Mouse (Mus musculus): ENCODE measurements at regions not wholly inside any gene's neighbourhood (a gene's known extent, or its start where the extent isn't known, plus 50 kb on each side); places are given as distances from the start of the nearest gene placed in this dataset.
"Not testable (repeated sequence)": the region's sequence is repeated elsewhere in the genome, so short reads cannot be mapped to it uniquely, and the experiment has no call there.

DNA sequence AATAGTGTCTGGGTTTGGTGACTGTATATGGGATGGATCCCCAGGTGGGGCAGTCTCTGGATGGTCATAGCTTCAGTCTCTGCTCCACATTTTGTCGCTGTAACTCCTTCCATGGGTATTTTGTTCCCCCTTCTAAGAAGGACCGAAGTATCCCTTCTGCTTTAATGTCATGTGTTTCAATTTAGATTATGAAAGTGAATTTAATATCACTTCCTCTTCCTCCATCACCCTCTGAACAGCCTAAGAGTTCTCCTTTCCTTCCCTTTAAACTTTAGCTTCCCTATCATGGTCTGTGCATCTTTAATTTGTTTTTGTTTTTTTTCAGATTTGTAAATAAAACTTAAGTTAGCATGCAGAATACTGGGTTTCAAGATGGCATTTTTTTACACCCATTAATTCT lies 211.0 kb upstream of the Phyhipl start:
- no peak for DNase-seq (ENCODE audit: low spot score in 2 of 2)

- no peak for DNase-seq (ENCODE audit: low spot score in 2 of 2)
These were observed 208.9 kb upstream of the Phyhipl start for GRCm38 (mm10) chr10:70864650-70865049.

DNA sequence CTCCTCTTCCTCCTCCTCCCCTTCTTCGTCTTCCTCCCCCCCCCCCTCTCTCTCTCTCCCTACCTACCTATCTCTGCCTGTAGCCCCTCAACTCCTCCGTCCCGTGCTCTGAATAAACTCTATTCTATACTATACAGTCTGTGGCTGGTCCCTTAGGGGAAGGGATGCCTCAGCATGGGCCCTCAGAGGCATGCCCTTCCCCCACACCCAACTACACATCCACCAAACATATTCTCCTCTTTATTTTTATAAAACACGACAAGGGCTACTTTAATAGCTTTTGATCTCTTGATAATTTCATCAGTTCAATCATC lies 206.2 kb upstream of the Phyhipl start:
- DNase-seq (ENCODE audit: low spot score in 2 of 2), result peak in 1 of 2 experiments; percentile 1

GRCm38 (mm10) chr10:70861131-70862021 lies 205.6 kb upstream of the Phyhipl start:
- peak in 1 of 2 experiments; percentile 58 for DNase-seq (ENCODE audit: low spot score in 2 of 2)

- no peak for DNase-seq (ENCODE audit: low spot score in 2 of 2)
These were observed 201.5 kb upstream of the Phyhipl start for GRCm38 (mm10) chr10:70857155-70857820.

- DNase-seq (ENCODE audit: low spot score in 2 of 2), result peak in 1 of 2 experiments; percentile 46
These were observed 200.2 kb upstream of the Phyhipl start for GRCm38 (mm10) chr10:70855948-70856347.

DNA sequence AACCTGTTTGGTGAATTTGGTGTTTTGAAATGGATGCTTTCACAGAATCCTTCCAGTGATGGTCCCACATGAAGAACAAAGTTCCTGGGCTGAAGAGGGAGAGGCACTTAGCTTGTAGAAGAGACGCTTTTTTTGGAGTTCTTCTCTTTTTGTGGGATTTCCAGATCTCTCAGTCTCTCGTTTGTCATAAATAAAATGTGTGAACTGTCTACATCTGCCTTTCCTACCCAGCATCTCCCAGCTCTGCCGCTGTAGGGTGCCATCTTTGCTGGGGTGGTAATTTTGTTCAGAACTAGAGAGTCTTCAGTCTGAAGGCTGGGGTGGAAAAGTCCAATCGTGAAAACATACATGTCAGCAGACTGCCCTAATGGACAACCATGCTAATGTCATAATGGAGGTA lies 197.8 kb upstream of the Phyhipl start:
- DNase-seq (ENCODE audit: low spot score in 2 of 2), result no peak

- no peak for DNase-seq (ENCODE audit: low spot score in 2 of 2)
These were observed 192.4 kb upstream of the Phyhipl start for GRCm38 (mm10) chr10:70848141-70848540.

- no peak for DNase-seq (ENCODE audit: low spot score in 2 of 2)
These were observed 191.6 kb upstream of the Phyhipl start for GRCm38 (mm10) chr10:70847341-70847882.

DNA sequence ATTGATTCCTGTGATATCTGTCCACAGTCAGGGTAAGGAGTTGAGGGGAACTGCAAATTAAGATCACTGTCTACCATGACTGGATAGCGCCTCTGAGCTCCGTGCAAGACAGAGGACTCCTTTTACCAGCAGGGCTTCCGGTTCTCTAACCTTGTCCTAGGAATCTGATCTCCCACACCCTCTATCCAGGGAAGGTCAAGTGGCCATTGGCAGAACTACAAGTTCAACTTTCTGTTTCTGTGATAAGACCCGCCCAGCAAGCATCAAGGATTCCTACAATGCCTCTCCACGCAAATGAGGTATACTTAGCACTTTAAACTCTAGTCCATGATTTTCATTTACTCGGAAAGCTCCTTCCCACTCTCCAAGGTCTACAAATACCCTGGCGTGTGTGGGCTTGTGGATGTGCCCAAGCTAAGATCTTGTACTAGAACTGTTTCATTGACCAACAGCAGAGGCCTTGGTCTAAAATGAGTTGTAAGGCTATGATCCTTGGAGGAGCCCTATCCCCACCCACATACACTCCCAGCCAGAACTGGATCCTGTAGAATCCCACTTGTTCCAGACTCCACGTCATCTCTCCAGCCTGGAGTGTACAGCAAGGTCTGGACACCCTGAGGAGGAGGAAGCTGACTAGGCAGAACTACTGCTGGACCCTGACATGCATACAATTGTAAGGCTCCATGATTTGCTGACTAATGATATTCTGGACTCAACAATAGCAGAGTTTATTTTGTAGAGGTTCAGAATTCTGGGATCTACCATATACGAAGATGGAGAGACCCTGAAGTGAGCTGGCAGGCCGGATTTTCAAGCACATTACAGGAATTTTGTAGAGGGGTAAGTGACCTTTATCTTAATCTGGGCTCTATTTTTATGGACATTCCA lies 190.8 kb upstream of the Phyhipl start:
- DNase-seq (ENCODE audit: low spot score in 2 of 2), result no peak

DNA sequence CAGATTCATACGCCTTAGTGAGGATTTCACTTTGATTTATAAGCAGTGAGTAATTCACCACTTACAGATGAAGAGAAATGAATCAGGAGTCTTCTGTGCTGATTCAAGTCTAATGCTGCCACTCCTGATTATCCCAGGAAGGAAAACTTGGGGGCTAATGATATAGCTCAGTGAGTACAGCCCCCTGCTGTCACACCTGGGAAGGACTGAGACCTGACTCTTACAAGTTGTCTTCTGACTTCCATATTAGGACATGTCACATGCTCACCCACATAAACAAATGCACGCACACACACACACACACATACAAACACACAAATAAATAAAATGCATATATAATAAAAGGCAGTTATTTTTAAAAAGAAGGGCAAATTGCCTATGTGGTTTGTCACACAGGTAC lies 188.1 kb upstream of the Phyhipl start:
- no peak for DNase-seq (ENCODE audit: low spot score in 2 of 2)

GRCm38 (mm10) chr10:70842176-70842838 lies 186.5 kb upstream of the Phyhipl start:
- DNase-seq (ENCODE audit: low spot score in 2 of 2), result no peak

DNA sequence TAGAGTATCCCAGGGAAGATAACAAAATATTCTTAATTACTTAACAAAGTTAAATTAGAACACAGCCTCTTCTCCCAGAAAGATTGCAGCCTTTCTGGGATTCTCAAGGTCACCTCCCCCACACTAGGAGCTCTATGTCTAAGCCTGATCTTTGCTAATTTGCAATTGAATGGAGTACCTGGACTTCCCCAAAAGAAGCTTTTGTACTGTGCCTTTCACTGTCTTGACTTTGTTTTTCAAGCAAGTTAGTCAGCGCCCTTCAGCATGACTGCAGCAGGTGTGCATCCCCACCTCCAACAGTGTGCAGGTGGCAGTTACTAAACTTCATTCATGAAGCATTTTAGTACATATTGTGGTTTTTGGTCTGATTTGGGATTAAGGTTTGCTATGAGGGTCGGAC lies 185.4 kb upstream of the Phyhipl start:
- not testable (repeated sequence) for DNase-seq (ENCODE audit: low spot score in 2 of 2)

DNA sequence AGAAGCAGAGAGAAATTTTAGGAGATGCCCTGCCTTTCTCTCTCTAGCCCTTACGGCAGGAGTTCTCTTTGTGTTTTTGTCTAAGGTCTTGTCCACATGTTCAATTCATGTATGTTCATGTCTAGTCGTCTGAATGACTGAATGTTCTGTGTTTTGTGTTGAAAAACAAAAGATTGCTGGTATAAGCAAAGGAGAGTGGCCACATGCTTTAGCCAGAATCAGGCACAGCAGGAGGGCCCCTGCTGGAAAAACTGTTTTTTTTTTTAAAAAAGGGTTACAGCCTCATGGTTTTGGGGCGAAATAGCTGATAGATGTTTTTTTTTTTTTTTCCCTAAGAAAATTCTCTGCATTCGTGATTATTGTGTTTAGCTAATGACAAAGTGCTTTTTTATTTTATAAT lies 182.4 kb upstream of the Phyhipl start:
- DNase-seq (ENCODE audit: low spot score in 2 of 2), result no peak

- no peak for DNase-seq (ENCODE audit: low spot score in 2 of 2)
These were observed 181.6 kb upstream of the Phyhipl start for GRCm38 (mm10) chr10:70837326-70837725.

DNA sequence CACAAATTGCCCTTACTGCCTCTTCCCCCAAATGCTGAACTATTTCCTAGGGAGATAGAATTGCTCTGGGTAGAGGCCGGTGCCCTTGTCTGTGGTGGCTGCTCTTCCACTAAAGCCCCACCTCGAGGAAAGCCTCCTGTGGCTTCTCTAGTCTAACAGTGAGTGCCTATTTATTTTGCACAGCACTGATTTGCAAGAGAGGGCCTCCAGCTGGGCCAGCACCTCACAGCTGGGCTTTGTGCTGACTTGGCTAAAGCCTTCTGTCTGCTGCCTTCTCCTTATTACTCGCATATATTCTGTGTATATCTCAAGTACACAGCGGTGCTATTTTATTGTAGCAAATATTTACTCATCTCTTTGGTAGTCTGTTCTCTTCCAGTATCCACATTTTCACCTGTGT lies 176.9 kb upstream of the Phyhipl start:
- DNase-seq (ENCODE audit: low spot score in 2 of 2), result no peak

DNA sequence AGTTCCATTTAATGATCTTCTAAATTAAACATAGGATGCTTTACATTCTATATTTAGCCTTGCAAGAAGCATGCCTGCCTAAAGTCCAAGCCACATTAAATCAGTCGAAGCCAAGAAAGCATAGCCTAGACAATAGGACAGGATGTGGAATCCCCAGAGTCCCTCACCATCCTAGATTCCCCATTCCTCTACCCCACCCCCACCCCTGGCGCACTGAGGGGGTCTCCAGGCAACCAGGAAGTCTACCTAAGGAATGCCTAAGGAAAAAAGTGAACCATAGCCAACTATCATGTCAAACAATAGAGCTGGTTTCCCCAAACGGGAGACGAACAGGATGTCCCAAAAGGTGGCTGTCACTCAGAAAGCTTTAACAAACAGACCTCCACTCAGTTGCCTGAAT lies 172.5 kb upstream of the Phyhipl start:
- no peak for DNase-seq (ENCODE audit: low spot score in 2 of 2)

DNA sequence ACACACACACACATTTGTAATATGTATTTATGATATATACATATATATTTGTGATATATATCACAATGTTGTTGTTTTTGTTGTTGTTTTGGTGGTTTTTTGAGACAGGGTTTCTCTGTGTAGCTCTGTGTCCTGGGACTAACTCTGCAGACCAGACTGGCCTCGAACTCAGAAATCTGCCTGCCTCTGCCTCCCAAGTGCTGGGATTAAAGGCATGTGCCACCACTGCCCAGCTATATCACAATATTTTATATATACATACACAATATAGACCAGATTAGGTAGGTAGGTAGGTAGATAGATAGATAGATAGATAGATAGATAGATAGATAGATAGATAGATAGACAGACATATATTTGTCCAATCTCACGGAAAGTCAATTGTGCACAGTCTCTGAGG lies 171.8 kb upstream of the Phyhipl start:
- DNase-seq (ENCODE audit: low spot score in 2 of 2), result not testable (repeated sequence)

DNA sequence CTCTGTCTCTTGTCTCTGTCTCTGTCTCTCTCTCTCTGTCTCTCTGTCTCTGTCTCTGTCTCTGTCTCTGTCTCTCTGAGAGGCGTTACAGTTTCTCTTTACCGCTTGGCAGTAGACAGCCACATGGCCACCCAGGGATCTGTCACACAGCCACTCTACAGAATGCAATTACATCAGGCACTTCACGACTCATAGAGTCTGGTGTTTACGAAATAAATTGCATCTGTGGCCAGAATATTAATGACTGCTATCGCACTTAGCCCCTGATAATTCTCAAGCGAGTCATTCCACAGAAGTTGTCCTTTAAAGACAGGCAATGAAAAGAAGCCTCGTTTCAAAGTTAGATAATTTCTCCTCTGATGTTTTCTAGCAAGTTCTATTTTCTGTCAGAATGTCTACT lies 170.9 kb upstream of the Phyhipl start:
- DNase-seq (ENCODE audit: low spot score in 2 of 2), result no peak

- DNase-seq (ENCODE audit: low spot score in 2 of 2), result no peak
These were observed 169.7 kb upstream of the Phyhipl start for GRCm38 (mm10) chr10:70825451-70825850.

DNA sequence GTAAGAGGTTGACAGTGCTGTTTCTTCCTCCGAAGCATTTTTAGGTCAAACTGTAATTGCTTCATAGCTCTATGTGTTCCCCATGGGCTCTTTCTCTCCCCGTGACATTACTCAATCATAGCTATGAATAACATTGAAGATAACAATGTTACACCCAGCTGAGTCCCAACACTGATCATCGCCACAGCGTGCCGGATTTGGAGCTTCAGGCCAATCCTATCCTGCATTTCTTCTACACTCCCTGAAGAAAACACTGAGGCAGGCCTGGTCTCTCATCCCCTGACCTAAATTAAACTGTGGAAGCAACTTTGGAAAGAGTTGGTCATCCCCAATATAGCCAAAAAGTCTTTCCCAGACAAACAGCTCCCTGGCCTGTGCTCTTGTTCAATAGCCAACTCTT lies 168.7 kb upstream of the Phyhipl start:
- no peak for DNase-seq (ENCODE audit: low spot score in 2 of 2)
